Comparison of ENCODE assay signal across 8 mouse cellular contexts in genomic region chr12:111816528-111816927, GRCm38 (mm10). TPM values are rescaled to one million over a fixed set of nuclear protein-coding genes. Genes with fewer than 3 reads are reported as not detected.
DNase-seq lines count a peak whose midpoint lies in the region; ATAC-seq lines count a peak whose summit lies in the region.

No protein-coding gene starts in this region.

- no peaks in the 10 kb centered on the region for H3K27me3 ChIP-seq in heart, embryonic 15.5 days
- H3K27me3 ChIP-seq in midbrain, embryonic 16.5 days (ENCODE audit: control insufficient read depth, insufficient read depth, low read depth, low read length): no peaks in the 10 kb centered on the region

- no peak overlapping the region for H3K27ac ChIP-seq in brown adipose tissue, adult 24 weeks (replicated peaks; ENCODE audit: low read depth, low read length)
- H3K27ac ChIP-seq in heart, embryonic 15.5 days: peak overlapping the region; percentile 23; the same call in 1 of the 2 replicates
- no peak overlapping the region for H3K27ac ChIP-seq in midbrain, embryonic 16.5 days (ENCODE audit: low read length)

- peaks cover 6% of the 10 kb centered on the region; the same call in 1 of the 2 replicates for H3K4me1 ChIP-seq in brown adipose tissue, adult 24 weeks (ENCODE audit: control insufficient read depth, insufficient read depth, insufficient read length, low read length)
- peaks cover 52% of the 10 kb centered on the region for H3K4me1 ChIP-seq in heart, embryonic 15.5 days (replicated peaks)
- peaks cover 13% of the 10 kb centered on the region for H3K4me1 ChIP-seq in midbrain, embryonic 16.5 days (ENCODE audit: control insufficient read depth, insufficient read depth, low read length)

- 0 out of 2 replicates have a peak overlapping the region, but pooled peaks have one; percentile 3 for H3K4me3 ChIP-seq in brown adipose tissue, adult 24 weeks (ENCODE audit: insufficient read depth, low read depth, low read length)
- peak overlapping the region; percentile 85; the same call in 1 of the 2 replicates for H3K4me3 ChIP-seq in heart, embryonic 15.5 days
- H3K4me3 ChIP-seq in midbrain, embryonic 16.5 days (ENCODE audit: low read depth, low read length): no peak overlapping the region

- H3K4me2 ChIP-seq in heart, embryonic 15.5 days: peak overlapping the region; percentile 91
- peak overlapping the region; percentile 15; the same call in 1 of the 2 replicates for H3K4me2 ChIP-seq in midbrain, embryonic 16.5 days (ENCODE audit: low read length)

- 50% methylated on average over 13 of the region's 13 CpGs for WGBS in heart, embryonic 15.5 days
- WGBS in midbrain, embryonic 16.5 days: 60% methylated on average over 13 of the region's 13 CpGs

- H3K9me3 ChIP-seq in heart, embryonic 15.5 days (replicated peaks): no peaks in the 10 kb centered on the region
- no peaks in the 10 kb centered on the region for H3K9me3 ChIP-seq in midbrain, embryonic 16.5 days (replicated peaks; ENCODE audit: control insufficient read depth, low read length, poor library complexity, severe bottlenecking)

- H3K9ac ChIP-seq in heart, embryonic 15.5 days: no peak overlapping the region
- H3K9ac ChIP-seq in midbrain, embryonic 16.5 days (ENCODE audit: low read depth, low read length): no peak overlapping the region

- no peak for ATAC-seq in heart, embryonic 15.5 days (replicated peaks; ENCODE audit: insufficient number of reproducible peaks, insufficient read depth, low FRiP score, low read depth)
- no peak for ATAC-seq in midbrain, embryonic 16.5 days

- H3K36me3 ChIP-seq in heart, embryonic 15.5 days: no peaks in the 10 kb centered on the region; the same call in 1 of the 2 replicates
- H3K36me3 ChIP-seq in midbrain, embryonic 16.5 days (ENCODE audit: control insufficient read depth, insufficient read depth, low read length): no peaks in the 10 kb centered on the region

- peak; percentile 78 to 85 for DNase-seq in layer of hippocampus, adult 18-20 months (ENCODE audit: low spot score in 2 of 2)
- DNase-seq in layer of hippocampus, postnatal 10 days (ENCODE audit: low spot score in 2 of 2): no peak
- peak; percentile 61 to 68 for DNase-seq in layer of hippocampus, postnatal 36 days
- DNase-seq in spleen, adult 18-20 months: no peak
- no peak for DNase-seq in cerebellum, adult 9-11 months

RNA-seq across cellular contexts. Expression of gene Zfyve21, which starts 2.6 kb away (rescaled TPM):
- total RNA-seq in layer of hippocampus, adult 18-20 months (2021): 10 to 100 TPM; 23.4 to 23.8 TPM
- total RNA-seq in layer of hippocampus, postnatal 10 days (2021): 10 to 100 TPM; 21.5 to 22.0 TPM
- polyA plus RNA-seq in brown adipose tissue, adult 24 weeks (2012; ENCODE audit: insufficient read depth, insufficient read length, missing spikeins): 36.1 and 41.4 TPM in 2 replicates
- polyA plus RNA-seq in heart, embryonic 15.5 days (2015; fragmentation: Nextera tagmentation; extraction: Ambion mirVana): 86.6 and 99.9 TPM in 2 replicates
- 10 to 100 TPM; 20.8 to 25.4 TPM for total RNA-seq in layer of hippocampus, postnatal 36 days (2021)
- 32.1 and 35.1 TPM in 2 replicates for polyA plus RNA-seq in midbrain, embryonic 16.5 days (2015; fragmentation: Nextera tagmentation; extraction: Ambion mirVana)

RNA-seq across cellular contexts. Expression of gene Xrcc3, which starts 2.9 kb away (rescaled TPM):
- 1 to 10 TPM; 4.0 to 6.0 TPM for total RNA-seq in layer of hippocampus, adult 18-20 months (2021)
- 1 to 10 TPM; 3.2 to 4.1 TPM for total RNA-seq in layer of hippocampus, postnatal 10 days (2021)
- 3.8 and 6.8 TPM in 2 replicates for polyA plus RNA-seq in brown adipose tissue, adult 24 weeks (2012; ENCODE audit: insufficient read depth, insufficient read length, missing spikeins)
- 3.8 and 7.8 TPM in 2 replicates for polyA plus RNA-seq in heart, embryonic 15.5 days (2015; fragmentation: Nextera tagmentation; extraction: Ambion mirVana)
- 1 to 10 TPM; 3.4 to 4.5 TPM for total RNA-seq in layer of hippocampus, postnatal 36 days (2021)
- 2.0 and 2.1 TPM in 2 replicates for polyA plus RNA-seq in midbrain, embryonic 16.5 days (2015; fragmentation: Nextera tagmentation; extraction: Ambion mirVana)

RNA-seq across cellular contexts. Expression of gene Klc1, which starts 57.9 kb away (rescaled TPM):
- total RNA-seq in layer of hippocampus, adult 18-20 months (2021): 100 to 1,000 TPM; 682 to 695 TPM
- 100 to 1,000 TPM; 840 to 877 TPM for total RNA-seq in layer of hippocampus, postnatal 10 days (2021)
- polyA plus RNA-seq in brown adipose tissue, adult 24 weeks (2012; ENCODE audit: insufficient read depth, insufficient read length, missing spikeins): 20.6 and 63.5 TPM in 2 replicates
- 105 and 126 TPM in 2 replicates for polyA plus RNA-seq in heart, embryonic 15.5 days (2015; fragmentation: Nextera tagmentation; extraction: Ambion mirVana)
- total RNA-seq in layer of hippocampus, postnatal 36 days (2021): 100 to 1,000 TPM; 672 to 713 TPM
- 665 and 671 TPM in 2 replicates for polyA plus RNA-seq in midbrain, embryonic 16.5 days (2015; fragmentation: Nextera tagmentation; extraction: Ambion mirVana)

Comparison
In these comparisons a context has a peak if more than half of its experiments do, and no peak if none do; other contexts are left out.
1. DNase-seq: peak in layer of hippocampus, adult 18-20 months (2 of 2) and layer of hippocampus, postnatal 36 days (2 of 2); none in layer of hippocampus, postnatal 10 days (0 of 2), spleen, adult 18-20 months (0 of 2) and cerebellum, adult 9-11 months (single experiment).